Mouse (Mus musculus) limb, embryonic 14.5 days (tissue): ENCODE measurements around the gene Lsamp. TPM values are rescaled to one million over a fixed set of nuclear protein-coding genes. Genes with fewer than 3 reads are reported as not detected.

Source experiments
- ATAC-seq: fragments of 200-750 bp; cut with Nextera tagmentation; 2 replicates; pipeline ENCODE4 v1.8.0; 2017; ENCODE audit warnings: low read depth, moderate number of reproducible peaks, moderate TSS enrichment; ENCODE audit not compliant: low FRiP score
- DNase-seq: peaks from one replicate; pipeline ENCODE4 v3.0.0-alpha.2; 2015; ENCODE audit warnings: low spot score
- H3K27ac ChIP-seq: fragments of 300-500 bp; sonication (generic); replicated peaks from 2 replicates; pipeline ENCODE4 v1.5.1; 2014; ENCODE audit warnings: low read depth, mild to moderate bottlenecking, low read length, moderate library complexity, mixed read lengths
- H3K27me3 ChIP-seq: fragments of 300-500 bp; sonication (generic); 2 replicates; pipeline ENCODE4 v1.6.1; 2014; ENCODE audit warnings: low read length, mixed read lengths; ENCODE audit not compliant: control insufficient read depth, insufficient read depth
- H3K36me3 ChIP-seq: fragments of 300-500 bp; sonication (generic); 2 replicates; pipeline ENCODE4 v1.6.1; 2014; ENCODE audit warnings: mild to moderate bottlenecking, low read length, moderate library complexity, mixed read lengths; ENCODE audit not compliant: control insufficient read depth, insufficient read depth
- H3K4me1 ChIP-seq: fragments of 300-500 bp; sonication (generic); 2 replicates; pipeline ENCODE4 v1.6.1; 2014; ENCODE audit warnings: antibody characterized with exemption, low read length, mixed read lengths; ENCODE audit not compliant: control insufficient read depth, insufficient read depth
- H3K4me2 ChIP-seq: fragments of 300-500 bp; sonication (generic); replicated peaks from 2 replicates; pipeline ENCODE4 v1.6.1; 2014; ENCODE audit warnings: low read depth, mild to moderate bottlenecking, low read length, moderate library complexity; ENCODE audit not compliant: severe bottlenecking
- H3K4me3 ChIP-seq: fragments of 300-500 bp; sonication (generic); replicated peaks from 2 replicates; pipeline ENCODE4 v1.5.1; 2014; ENCODE audit warnings: low read length
- H3K9ac ChIP-seq: fragments of 300-500 bp; sonication (generic); 2 replicates; pipeline ENCODE4 v1.6.1; 2014; ENCODE audit warnings: mild to moderate bottlenecking, low read depth, low read length, moderate library complexity; ENCODE audit not compliant: severe bottlenecking
- H3K9me3 ChIP-seq: fragments of 300-500 bp; sonication (generic); 2 replicates; pipeline ENCODE4 v1.6.1; 2016; ENCODE audit warnings: low read length; ENCODE audit not compliant: control insufficient read depth
- POLR2A ChIP-seq: fragments of 200-500 bp; IDR thresholded peaks from 2 replicates; pipeline ENCODE4 v1.8.0; 2012; ENCODE audit warnings: inconsistent platforms, mild to moderate bottlenecking, moderate library complexity, borderline replicate concordance; ENCODE audit not compliant: insufficient read depth, insufficient read length; ENCODE audit errors: extremely low read depth
- WGBS: fragments of 180-500 bp; shearing (Covaris S2); extraction: QIAGEN DNeasy Blood & Tissue Kit; methylation state at CpG from one replicate; pipeline ENCODE4 v1.1.7; 2014; 5-methylcytosine and 5-hydroxymethylcytosine counted together
- polyA plus RNA-seq, 2 experiments: library from polyadenylated mRNA; depleted of rRNA in 1 of 2; stranded (reverse) in 1 of 2; unstranded in 1 of 2; fragments of >200 nt; fragmentation: Nextera tagmentation in 1 of 2; extraction: Ambion mirVana in 1 of 2; gene quantifications; 2 replicates each; pipeline versions ENCODE4 v1.2.1 to v1.2.3; 2012 to 2014

Gene Lsamp
- polyA plus RNA-seq, 2 experiments = 5.3 to 11.8 TPM

DNA sequence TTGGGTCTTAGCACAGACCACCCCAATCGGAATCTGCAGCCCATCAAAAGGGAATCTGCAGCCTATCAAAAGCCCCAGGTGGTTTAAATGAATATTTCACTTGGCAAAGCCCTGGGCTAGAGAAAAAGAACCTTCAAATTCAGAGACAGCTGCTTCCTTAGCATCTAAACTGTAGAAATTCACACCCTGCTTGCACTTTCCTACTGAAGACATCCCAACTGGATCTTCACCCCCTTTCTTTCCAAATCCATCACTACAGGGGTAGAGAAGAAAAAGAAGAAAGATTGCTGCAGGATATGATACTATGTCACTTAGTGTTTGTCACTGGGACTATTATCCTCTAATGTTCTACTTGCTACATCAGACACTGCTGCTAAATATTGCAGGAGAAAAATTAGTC, 1981.5 kb downstream of the Lsamp start:
- H3K9ac ChIP-seq = no peak overlapping the region
- no peak for TF ChIP-seq POLR2A
- DNase-seq (no peak), ATAC-seq (no peak)
- no peaks in the 10 kb centered on the region for H3K36me3 ChIP-seq
- no peak overlapping the region for H3K4me2 ChIP-seq
- no peaks in the 10 kb centered on the region for H3K27me3 ChIP-seq
- no peak overlapping the region for H3K27ac ChIP-seq
- H3K4me3 ChIP-seq = no peak overlapping the region
- 39% methylated on average over 1 of the region's 1 CpGs for WGBS
- H3K4me1 ChIP-seq = no peaks in the 10 kb centered on the region
- H3K9me3 ChIP-seq = no peaks in the 10 kb centered on the region

- Histone ChIP-seq H3K9ac (no peak overlapping the region), H3K9me3 (no peaks in the 10 kb centered on the region), H3K27me3 (no peaks in the 10 kb centered on the region), H3K36me3 (no peaks in the 10 kb centered on the region), H3K27ac (no peak overlapping the region), H3K4me3 (no peak overlapping the region), H3K4me1 (no peaks in the 10 kb centered on the region), H3K4me2 (no peak overlapping the region)
- DNase-seq = no peak
- WGBS = 59% methylated on average over 2 of the region's 2 CpGs
- ATAC-seq = no peak
- no peak for TF ChIP-seq POLR2A
Measured at GRCm38 (mm10) chr16:41969215-41969614, 1985.1 kb downstream of the Lsamp start.

GRCm38 (mm10) chr16:41974866-41975719, 1990.9 kb downstream of the Lsamp start:
- Histone ChIP-seq H3K4me3 (no peak overlapping the region), H3K27ac (no peak overlapping the region), H3K27me3 (no peaks in the 10 kb centered on the region), H3K4me2 (no peak overlapping the region), H3K9me3 (no peaks in the 10 kb centered on the region), H3K36me3 (no peaks in the 10 kb centered on the region), H3K9ac (no peak overlapping the region), H3K4me1 (no peaks in the 10 kb centered on the region)
- TF ChIP-seq POLR2A = no peak
- WGBS = 44% methylated on average over 2 of the region's 2 CpGs
- peak; percentile 84 for ATAC-seq
- DNase-seq = peak; percentile 45

DNA sequence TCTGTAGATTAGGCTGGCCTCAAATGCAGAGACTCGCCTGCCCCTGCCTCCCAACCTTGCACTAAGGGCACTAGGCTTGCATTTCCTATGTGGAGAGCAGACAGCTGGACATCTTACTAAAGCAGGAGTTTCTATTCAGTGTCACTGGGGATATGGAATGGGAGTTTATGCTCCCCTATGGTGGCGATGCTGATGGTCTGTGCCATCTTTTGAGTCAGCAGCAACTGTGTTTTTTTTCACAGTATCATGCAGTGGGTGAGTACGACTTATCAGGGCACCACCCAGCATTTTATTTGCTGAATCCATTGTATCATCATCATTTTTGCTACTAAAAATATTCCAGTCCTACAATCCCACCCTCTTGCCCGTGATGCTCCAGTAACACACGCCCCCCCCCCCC, 1992.7 kb downstream of the Lsamp start:
- no peak overlapping the region for H3K9ac ChIP-seq

GRCm38 (mm10) chr16:41996956-41997355, 2012.8 kb downstream of the Lsamp start:
- Histone ChIP-seq H3K9me3 (no peaks in the 10 kb centered on the region), H3K4me3 (no peak overlapping the region), H3K9ac (no peak overlapping the region), H3K27me3 (no peaks in the 10 kb centered on the region), H3K4me2 (no peak overlapping the region), H3K4me1 (no peaks in the 10 kb centered on the region), H3K27ac (no peak overlapping the region), H3K36me3 (no peaks in the 10 kb centered on the region)
- DNase-seq (no peak), ATAC-seq (no peak)
- 68% methylated on average over 1 of the region's 1 CpGs for WGBS
- TF ChIP-seq POLR2A = no peak

More for the DNA sequence above, 1992.7 kb downstream of the Lsamp start:
- no peaks in the 10 kb centered on the region for H3K27me3 ChIP-seq
- no peak overlapping the region for H3K27ac ChIP-seq
- H3K4me2 ChIP-seq = no peak overlapping the region
- ATAC-seq = no peak
- H3K4me1 ChIP-seq = no peaks in the 10 kb centered on the region
- H3K9me3 ChIP-seq = no peaks in the 10 kb centered on the region
- H3K36me3 ChIP-seq = no peaks in the 10 kb centered on the region
- 78% methylated on average over 5 of the region's 5 CpGs for WGBS
- no peak for TF ChIP-seq POLR2A
- no peak for DNase-seq
- no peak overlapping the region for H3K4me3 ChIP-seq
